Mouse (Mus musculus): ENCODE measurements at regions not wholly inside any gene's neighbourhood (a gene's known extent, or its start where the extent isn't known, plus 50 kb on each side); places are given as distances from the start of the nearest gene placed in this dataset.

DNA sequence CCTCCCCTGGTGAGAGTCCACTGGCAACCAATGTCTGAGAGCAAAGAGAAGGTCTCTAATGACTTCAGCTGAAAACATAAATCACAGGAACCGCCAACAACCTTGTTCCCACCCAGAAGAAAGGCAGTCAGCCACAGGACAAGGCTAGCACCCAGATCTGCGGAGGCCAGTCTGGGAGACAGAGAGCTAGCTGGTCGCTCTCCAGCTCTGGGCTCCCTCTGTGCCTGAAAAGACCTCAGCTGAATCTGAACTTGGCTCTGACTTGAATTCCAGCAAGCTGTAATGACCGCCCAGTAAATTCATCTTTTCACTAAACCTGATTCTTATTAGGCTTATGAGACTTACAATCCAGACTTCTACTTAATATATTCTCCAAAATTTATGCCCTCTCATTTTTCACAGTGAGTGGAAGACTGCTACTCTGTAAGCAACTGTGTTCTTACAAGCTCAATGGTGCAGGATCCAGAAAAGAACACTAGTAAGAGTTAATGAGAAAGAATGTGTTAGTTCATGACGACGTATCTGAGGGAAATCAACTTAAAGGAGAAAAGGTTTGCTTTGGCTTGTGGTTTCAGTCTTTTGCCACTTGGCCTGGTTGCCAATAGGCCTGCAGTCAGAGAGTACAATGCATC is 119.2 kb downstream of the Snx18 start:
- TF ChIP-seq GATA1 (IDR thresholded peaks at IDR 0.05; ENCODE audit: borderline replicate concordance, low read length) (no peak), FLI1 (IDR thresholded peaks at IDR 0.05; ENCODE audit: low read length) (no peak)
